Mouse (Mus musculus) forebrain, embryonic 11.5 days (tissue): ENCODE data around the gene Tnfaip2. TPM values are rescaled to one million over a fixed set of nuclear protein-coding genes. Genes with fewer than 3 reads are reported as not detected.

Experiments
- ATAC-seq: fragments of 200-750 bp; cut with Nextera tagmentation; replicated peaks from 2 replicates; pipeline ENCODE4 v1.8.0; 2017; ENCODE audit warnings: moderate TSS enrichment; ENCODE audit not compliant: low FRiP score
- DNase-seq: peaks from one replicate; pipeline ENCODE4 v3.0.0-alpha.2; 2017; ENCODE audit warnings: low spot score
- H3K27ac ChIP-seq: fragments of 300-500 bp; sonication (generic); 2 replicates; pipeline ENCODE4 v1.5.1; 2014; ENCODE audit warnings: low read depth, low read length
- H3K27me3 ChIP-seq: fragments of 300-500 bp; sonication (generic); 2 replicates; pipeline ENCODE4 v1.6.1; 2014; ENCODE audit warnings: mild to moderate bottlenecking, low read length, mixed read lengths; ENCODE audit not compliant: control insufficient read depth, insufficient read depth
- H3K36me3 ChIP-seq: fragments of 300-500 bp; sonication (generic); 2 replicates; pipeline ENCODE4 v1.6.1; 2014; ENCODE audit warnings: mild to moderate bottlenecking, low read length, moderate library complexity, mixed read lengths; ENCODE audit not compliant: control insufficient read depth, insufficient read depth
- H3K4me1 ChIP-seq: fragments of 300-500 bp; sonication (generic); replicated peaks from 2 replicates; pipeline ENCODE4 v1.6.1; 2014; ENCODE audit warnings: low read length, mixed read lengths; ENCODE audit not compliant: control insufficient read depth, insufficient read depth
- H3K4me2 ChIP-seq: fragments of 300-500 bp; sonication (generic); 2 replicates; pipeline ENCODE4 v1.6.1; 2014; ENCODE audit warnings: low read depth, mild to moderate bottlenecking, low read length, moderate library complexity, mixed read lengths; ENCODE audit not compliant: severe bottlenecking
- H3K4me3 ChIP-seq: fragments of 300-500 bp; sonication (generic); 2 replicates; pipeline ENCODE4 v1.5.1; 2014; ENCODE audit warnings: low read depth, low read length
- H3K9ac ChIP-seq: fragments of 300-500 bp; sonication (generic); 2 replicates; pipeline ENCODE4 v1.6.1; 2014; ENCODE audit warnings: low read length
- H3K9me3 ChIP-seq: fragments of 300-500 bp; sonication (generic); 2 replicates; pipeline ENCODE4 v1.6.1; 2016; ENCODE audit warnings: low read length, mixed read lengths; ENCODE audit not compliant: control insufficient read depth
- WGBS: fragments of 180-500 bp; shearing (Covaris S2); extraction: QIAGEN DNeasy Blood & Tissue Kit; methylation state at CpG from one replicate; pipeline ENCODE4 v1.1.7; 2014; 5-methylcytosine and 5-hydroxymethylcytosine counted together
- polyA plus RNA-seq: library from polyadenylated mRNA; unstranded; fragments of >200 nt; fragmentation: Nextera tagmentation; extraction: Ambion mirVana; gene quantifications from 2 replicates; pipeline ENCODE4 v1.2.1, GENCODE M21; 2014

Tnfaip2 gene
- polyA plus RNA-seq, 1 experiment from 2014 or later = 2.0 TPM

GRCm38 (mm10) chr12:111440701-111441373 is 1.4 kb upstream of the Tnfaip2 start:
- no peak for ATAC-seq
- Histone ChIP-seq H3K9me3 (no peaks in the 10 kb centered on the region), H3K27me3 (peaks cover 43% of the 10 kb centered on the region), H3K4me1 (peaks cover 8% of the 10 kb centered on the region), H3K27ac (no peak overlapping the region), H3K36me3 (no peaks in the 10 kb centered on the region), H3K4me3 (no peak overlapping the region), H3K9ac (no peak overlapping the region), H3K4me2 (no peak overlapping the region)
- 95% methylated on average over 9 of the region's 9 CpGs for WGBS
- DNase-seq = no peak

- ATAC-seq (no peak), DNase-seq (no peak)
- Histone ChIP-seq H3K27me3 (peaks cover 50% of the 10 kb centered on the region), H3K9me3 (no peaks in the 10 kb centered on the region), H3K36me3 (no peaks in the 10 kb centered on the region), H3K4me2 (no peak overlapping the region), H3K9ac (no peak overlapping the region), H3K4me3 (no peak overlapping the region), H3K27ac (no peak overlapping the region), H3K4me1 (peaks cover 10% of the 10 kb centered on the region)
- WGBS = 51% methylated on average over 3 of the region's 3 CpGs
These were observed 746 bp upstream of the Tnfaip2 start for GRCm38 (mm10) chr12:111441523-111441922.

- DNase-seq = no peak
- Histone ChIP-seq H3K27ac (no peak overlapping the region), H3K9ac (peak overlapping the region; percentile 2; the same call in 1 of the 2 replicates), H3K9me3 (no peaks in the 10 kb centered on the region), H3K4me1 (peaks cover 12% of the 10 kb centered on the region), H3K27me3 (peaks cover 67% of the 10 kb centered on the region), H3K4me3 (peak overlapping the region; percentile 37), H3K36me3 (no peaks in the 10 kb centered on the region), H3K4me2 (peak overlapping the region; percentile 74)
- ATAC-seq = no peak
- 12% methylated on average over 15 of the region's 15 CpGs for WGBS
These were observed 972 bp downstream of the Tnfaip2 start for GRCm38 (mm10) chr12:111443011-111443870.

- 18% methylated on average over 10 of the region's 10 CpGs for WGBS
- Histone ChIP-seq H3K4me2 (no peak overlapping the region), H3K36me3 (no peaks in the 10 kb centered on the region), H3K27me3 (peaks cover 76% of the 10 kb centered on the region), H3K9ac (no peak overlapping the region), H3K9me3 (no peaks in the 10 kb centered on the region), H3K4me1 (peaks cover 12% of the 10 kb centered on the region), H3K4me3 (no peak overlapping the region), H3K27ac (no peak overlapping the region)
- ATAC-seq (no peak), DNase-seq (no peak)
These were observed 1.9 kb downstream of the Tnfaip2 start for GRCm38 (mm10) chr12:111443921-111444831.

- H3K9me3 ChIP-seq = no peaks in the 10 kb centered on the region
- peak overlapping the region; percentile 33; the same call in 1 of the 2 replicates for H3K4me2 ChIP-seq
- no peak for ATAC-seq
- DNase-seq = no peak
- H3K4me1 ChIP-seq = peaks cover 12% of the 10 kb centered on the region
- H3K9ac ChIP-seq = no peak overlapping the region
- 0 out of 2 replicates have a peak overlapping the region, but pooled peaks have one; percentile 9 for H3K4me3 ChIP-seq
- H3K27me3 ChIP-seq = peaks cover 88% of the 10 kb centered on the region
- 2% methylated on average over 52 of the region's 52 CpGs for WGBS
- H3K27ac ChIP-seq = no peak overlapping the region
- no peaks in the 10 kb centered on the region for H3K36me3 ChIP-seq
These were observed 3.1 kb downstream of the Tnfaip2 start for GRCm38 (mm10) chr12:111445161-111445889.

GRCm38 (mm10) chr12:111445890-111446613 is 3.8 kb downstream of the Tnfaip2 start:
- Histone ChIP-seq H3K27ac (no peak overlapping the region), H3K9ac (no peak overlapping the region)

GRCm38 (mm10) chr12:111446745-111447144 is 4.5 kb downstream of the Tnfaip2 start:
- Histone ChIP-seq H3K4me2 (no peak overlapping the region), H3K9me3 (no peaks in the 10 kb centered on the region), H3K9ac (no peak overlapping the region), H3K4me1 (peaks cover 12% of the 10 kb centered on the region), H3K27ac (no peak overlapping the region), H3K36me3 (no peaks in the 10 kb centered on the region), H3K27me3 (peaks cover 92% of the 10 kb centered on the region), H3K4me3 (no peak overlapping the region)
- ATAC-seq (no peak), DNase-seq (no peak)
- WGBS = 11% methylated on average over 5 of the region's 5 CpGs

More at GRCm38 (mm10) chr12:111445890-111446613, 3.8 kb downstream of the Tnfaip2 start:
- Histone ChIP-seq H3K27me3 (peaks cover 90% of the 10 kb centered on the region), H3K4me2 (peak overlapping the region; percentile 33; the same call in 1 of the 2 replicates), H3K36me3 (no peaks in the 10 kb centered on the region), H3K4me1 (peaks cover 12% of the 10 kb centered on the region), H3K9me3 (no peaks in the 10 kb centered on the region), H3K4me3 (0 out of 2 replicates have a peak overlapping the region, but pooled peaks have one; percentile 9)
- ATAC-seq = no peak
- no peak for DNase-seq
- WGBS = 3% methylated on average over 27 of the region's 27 CpGs
